Mouse (Mus musculus): ENCODE results near the gene Osbp2.
"Not testable (repeated sequence)": the region's sequence is repeated elsewhere in the genome, so short reads cannot be mapped to it uniquely, and the experiment has no call there.

Gene Osbp2

GRCm38 (mm10) chr11:3863454-3864112, at the start of gene Osbp2:
TSS of gene Osbp2 (minus strand) at chr11:3863903.
- DNase-seq, result peak; percentile 86

DNA sequence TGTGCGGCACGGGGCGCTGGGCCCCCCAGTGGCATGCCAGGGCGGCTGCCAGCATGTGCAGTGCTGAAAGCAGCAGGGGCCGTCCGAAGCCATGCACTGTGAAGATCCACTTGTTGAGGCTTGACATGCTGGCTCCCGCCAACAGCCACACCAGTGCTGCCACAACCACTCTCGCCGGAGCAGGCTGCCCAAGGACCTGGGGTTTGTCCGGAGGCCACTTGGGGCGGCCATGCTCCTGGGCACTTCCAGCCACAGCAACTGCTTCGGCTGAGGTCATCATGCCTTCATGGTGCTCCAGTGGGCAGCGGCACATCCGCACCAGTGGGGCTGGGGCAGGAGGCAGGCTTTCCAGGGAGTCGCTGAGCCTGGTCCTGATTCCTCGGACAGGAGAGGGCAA, 49.2 kb upstream of the Osbp2 start:
- DNase-seq, result no peak

- no peak for DNase-seq
Observed at GRCm38 (mm10) chr11:3912100-3912874, 48.6 kb upstream of the Osbp2 start.

- DNase-seq, result not testable (repeated sequence)
Observed at GRCm38 (mm10) chr11:3911440-3911839, 47.7 kb upstream of the Osbp2 start.

DNA sequence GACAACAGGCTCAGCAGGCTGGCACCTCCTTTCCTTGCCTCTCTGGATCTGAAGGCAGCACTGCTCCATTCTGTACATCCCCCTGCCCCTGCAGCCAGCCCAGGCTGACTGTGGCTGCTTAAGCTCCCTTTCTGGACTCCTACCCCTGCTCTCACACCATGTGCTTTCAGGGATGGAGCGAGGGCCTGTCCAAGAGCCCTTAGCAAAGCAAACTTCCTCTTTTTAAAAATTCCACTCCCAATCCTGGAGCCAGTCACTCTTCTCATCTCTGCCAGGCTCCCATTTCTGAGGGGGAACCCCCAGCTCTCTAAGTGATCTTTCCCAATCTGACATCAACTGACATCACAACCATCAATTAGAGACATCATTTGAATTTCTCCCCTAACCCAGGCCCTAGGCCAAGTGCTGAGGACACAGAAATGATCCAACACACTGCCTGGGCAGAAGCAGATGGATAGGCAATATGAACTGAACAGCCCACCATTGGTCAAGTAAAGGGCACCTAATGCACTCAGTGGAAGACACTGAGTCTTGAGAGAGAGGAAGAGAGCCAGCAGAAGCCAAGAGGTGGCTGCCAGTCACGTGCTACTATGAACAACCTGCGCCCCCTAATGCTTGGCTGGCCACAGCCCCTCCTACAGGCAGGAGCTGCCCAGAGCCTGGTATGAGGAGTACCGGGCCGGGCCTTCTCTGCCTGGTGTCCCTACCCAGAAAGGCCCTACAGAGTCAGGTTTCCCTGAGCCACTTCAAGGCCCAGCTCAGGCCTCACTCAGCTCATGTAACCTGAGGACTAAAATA, 47.0 kb upstream of the Osbp2 start:
- DNase-seq, result no peak

- no peak for DNase-seq
Observed at GRCm38 (mm10) chr11:3909236-3909635, 45.5 kb upstream of the Osbp2 start.

DNA sequence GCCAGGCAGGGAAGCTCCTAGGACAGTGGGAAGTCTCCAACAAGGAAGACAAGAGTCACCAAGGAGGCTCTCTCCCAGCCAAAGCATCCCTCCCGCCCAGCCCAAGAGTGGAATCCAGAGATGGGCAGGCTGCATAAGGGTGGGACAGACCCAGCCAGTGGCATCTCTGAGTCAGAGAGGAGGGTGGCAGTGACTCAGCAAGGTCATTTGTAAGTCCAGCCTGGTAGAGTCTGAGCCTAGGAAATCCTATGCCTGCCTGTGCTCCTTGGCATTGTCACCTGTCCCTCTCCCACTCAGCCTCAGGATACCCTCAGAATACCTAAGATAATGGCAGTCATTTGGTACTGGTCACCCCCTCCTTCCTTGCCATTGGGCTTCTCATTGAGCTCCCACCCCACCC, 41.7 kb upstream of the Osbp2 start:
- no peak for DNase-seq

GRCm38 (mm10) chr11:3904673-3905072, 41.0 kb upstream of the Osbp2 start:
- no peak for DNase-seq

DNA sequence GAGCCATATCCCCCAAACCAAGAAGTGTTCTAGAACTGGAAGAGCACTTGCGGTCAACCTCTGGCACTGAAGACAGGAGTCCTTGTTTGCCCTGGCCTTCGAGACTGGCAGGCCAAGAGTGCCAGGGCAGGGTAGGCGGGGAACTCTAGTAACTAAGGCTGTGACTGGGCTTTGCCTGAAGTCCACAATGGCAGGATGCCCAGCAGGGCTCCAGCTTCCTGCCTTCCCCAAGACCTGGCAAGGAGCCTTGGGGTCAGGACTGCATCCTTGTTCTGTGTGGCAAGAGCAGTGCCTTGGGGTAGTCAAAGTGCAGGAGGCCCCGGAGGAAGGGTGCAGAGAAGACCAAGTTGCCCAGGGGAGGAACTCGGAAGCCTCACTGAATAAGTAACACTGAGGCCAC, 39.3 kb upstream of the Osbp2 start:
- DNase-seq, result no peak

DNA sequence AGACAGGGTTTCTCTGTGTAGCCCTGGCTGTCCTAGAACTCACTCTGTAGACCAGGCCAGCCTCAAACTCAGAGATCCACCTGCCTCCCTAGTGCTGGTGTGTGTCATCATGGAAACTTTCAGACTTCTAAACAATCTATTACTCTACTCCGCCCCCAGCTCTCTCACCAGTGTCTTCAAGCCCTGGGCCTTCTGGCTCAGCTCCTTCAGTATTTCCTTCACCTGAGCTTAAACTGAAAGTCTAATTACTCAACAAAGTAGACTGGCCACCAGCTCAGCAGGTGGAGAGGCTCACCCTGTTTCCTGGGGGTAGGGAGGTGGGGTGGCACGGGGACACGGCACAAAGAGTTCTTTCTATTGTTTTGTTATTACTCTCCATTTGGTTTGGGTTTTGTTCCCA, 38.8 kb upstream of the Osbp2 start:
- no peak for DNase-seq

- no peak for DNase-seq
Observed at GRCm38 (mm10) chr11:3900296-3900695, 36.6 kb upstream of the Osbp2 start.

DNA sequence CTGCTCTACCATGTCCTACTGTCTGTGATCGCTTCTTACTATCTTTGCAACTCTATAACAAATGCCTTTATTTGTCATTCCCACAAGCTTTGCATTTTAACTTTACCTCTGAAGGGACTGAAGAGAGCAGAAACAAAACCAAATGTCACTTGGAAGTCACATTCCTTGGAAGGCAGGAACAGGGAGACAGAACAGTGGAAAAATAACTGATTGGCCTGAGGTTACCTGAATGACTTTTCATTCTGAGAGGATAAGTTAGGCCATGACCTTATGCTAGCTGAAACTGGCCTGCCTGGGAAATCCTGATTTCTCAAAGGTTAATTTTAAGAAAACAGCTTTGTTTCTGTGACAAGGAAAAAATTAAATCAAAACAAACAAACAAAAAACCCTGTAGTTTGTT, 32.2 kb upstream of the Osbp2 start:
- no peak for DNase-seq

GRCm38 (mm10) chr11:3895458-3895857, 31.8 kb upstream of the Osbp2 start:
- no peak for DNase-seq

DNA sequence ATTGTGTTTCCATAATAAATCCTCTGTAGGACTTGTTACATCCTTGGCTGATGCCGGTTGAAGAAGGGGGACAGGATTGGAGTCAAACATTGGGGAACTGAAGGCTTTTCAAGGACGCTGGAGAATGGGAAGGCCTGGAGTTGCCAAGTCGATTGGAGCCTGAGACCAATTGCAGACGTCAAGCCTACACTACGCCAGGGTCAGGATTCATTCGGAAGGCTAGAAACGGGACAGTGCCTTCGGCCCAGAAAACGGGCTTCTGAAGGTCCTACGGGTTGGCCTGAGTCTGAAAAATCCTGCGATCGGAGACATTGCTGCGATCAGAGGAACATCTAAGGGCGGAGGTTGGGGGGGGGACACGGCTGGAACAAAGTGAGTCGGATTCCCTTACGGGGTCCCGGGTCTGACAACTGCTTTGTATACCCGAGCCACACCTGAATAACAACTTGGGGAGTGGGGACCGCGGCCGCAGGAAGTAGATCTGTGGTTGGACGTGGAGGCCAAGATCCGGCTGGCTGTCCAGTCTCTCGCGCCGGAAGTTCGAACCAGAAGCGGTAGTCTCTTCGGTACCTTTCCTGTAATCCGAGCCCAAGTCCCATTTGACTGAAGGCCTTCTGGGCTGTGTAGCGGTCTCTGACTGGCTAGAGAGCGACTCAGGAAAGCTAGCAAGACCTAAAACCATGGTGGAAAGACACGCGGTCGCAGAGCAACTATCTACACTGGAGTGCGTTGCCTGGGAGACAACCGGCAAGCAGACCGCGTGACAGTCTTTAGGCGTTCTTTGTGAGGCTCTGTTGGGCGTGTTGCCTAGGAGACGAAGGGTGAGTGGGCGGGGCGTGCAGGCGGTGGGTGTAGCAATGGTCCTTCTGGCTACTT, 30.9 kb upstream of the Osbp2 start, which contains the start of the genes 4921536K21Rik and Dusp18:
4921536K21Rik (minus strand) TSS at position 693 of the 876 bp plus-strand sequence.
Dusp18 (plus strand) TSS at position 835 of the 876 bp plus-strand sequence.
- DNase-seq, result peak; percentile 89

- no peak for DNase-seq
Observed at GRCm38 (mm10) chr11:3893970-3894369, 30.3 kb upstream of the Osbp2 start.

- DNase-seq, result peak; percentile 52
Observed at GRCm38 (mm10) chr11:3887331-3887730, 23.6 kb upstream of the Osbp2 start.

- DNase-seq, result no peak
Observed at GRCm38 (mm10) chr11:3883711-3884110, 20.0 kb upstream of the Osbp2 start.

- peak; percentile 76 for DNase-seq
Observed at GRCm38 (mm10) chr11:3879836-3880235, 16.1 kb upstream of the Osbp2 start.

DNA sequence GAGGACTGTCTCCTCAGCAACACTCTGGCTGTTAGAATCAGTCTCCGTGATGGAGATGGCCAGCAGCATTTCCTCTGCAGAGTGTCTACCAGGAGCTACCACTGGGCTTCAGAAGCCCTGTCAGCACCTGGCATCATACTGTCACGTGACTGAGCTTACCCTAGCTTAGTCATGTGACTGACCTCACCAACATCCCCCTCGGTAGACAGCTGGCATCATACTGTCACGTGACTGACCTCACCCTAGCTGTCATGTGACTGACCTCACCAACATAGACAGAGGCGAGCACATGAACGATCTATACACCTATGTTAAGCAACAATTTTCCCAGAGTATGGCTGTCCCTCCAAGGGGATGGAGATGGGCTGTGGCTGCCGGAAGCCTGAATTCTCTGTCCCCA, 15.0 kb upstream of the Osbp2 start:
- DNase-seq, result no peak

DNA sequence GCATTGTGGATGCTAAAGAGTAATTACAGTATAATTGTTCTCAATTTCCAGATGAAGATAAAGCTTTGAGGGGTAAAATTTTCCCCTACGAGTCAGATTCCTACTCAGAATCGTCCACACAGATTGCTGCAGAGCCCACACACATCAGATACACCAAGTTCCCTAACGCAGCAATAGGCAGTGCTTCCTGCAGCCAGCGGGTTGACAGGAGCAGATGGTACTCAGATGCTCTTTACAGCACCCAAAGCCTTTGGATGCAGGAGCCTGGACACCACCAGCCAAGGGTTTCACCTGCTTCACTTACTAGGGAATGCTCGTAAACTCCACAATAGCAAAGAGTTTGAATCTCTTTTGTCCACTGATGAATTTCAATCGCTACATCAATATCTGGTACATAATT, 12.7 kb upstream of the Osbp2 start:
- DNase-seq, result no peak

- DNase-seq, result no peak
Observed at GRCm38 (mm10) chr11:3864343-3864742, 640 bp upstream of the Osbp2 start.

DNA sequence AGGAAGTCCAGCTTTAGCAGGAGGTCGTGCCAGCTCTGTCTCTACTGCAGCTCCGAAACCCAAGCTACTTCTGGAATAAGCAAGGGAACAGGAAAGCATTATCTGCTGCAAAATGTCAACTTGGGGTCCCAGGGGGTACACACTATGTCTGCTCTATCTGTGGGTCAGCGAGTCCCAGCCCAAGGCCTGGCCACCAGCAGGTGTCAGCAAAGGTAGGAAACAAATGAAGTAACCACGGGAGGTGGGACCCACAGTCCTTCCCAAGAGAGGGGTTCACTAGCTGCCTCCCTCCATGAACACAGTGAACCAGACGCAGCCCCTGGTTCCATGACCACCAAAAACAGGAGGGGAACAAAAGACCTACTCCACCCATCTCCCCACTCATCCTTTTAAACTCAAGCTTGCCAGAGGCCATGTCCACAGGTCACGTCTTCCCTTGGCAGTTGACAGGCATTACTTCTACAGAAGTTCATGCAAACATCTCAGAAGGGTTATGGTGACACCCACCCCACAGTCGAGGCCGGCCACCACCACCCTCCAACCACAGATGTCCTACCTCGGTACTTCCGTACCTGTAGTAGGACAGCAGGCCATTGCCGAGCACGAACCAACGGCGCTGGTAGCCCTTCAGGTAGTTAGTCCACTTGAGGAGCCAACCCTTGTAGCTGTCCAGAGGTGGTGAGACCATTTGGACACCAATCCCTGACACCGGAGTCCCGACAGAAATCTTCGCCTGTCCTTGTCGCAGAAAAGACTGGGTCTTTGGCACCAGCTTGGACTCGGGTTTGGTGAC, 846 bp downstream of the Osbp2 start:
- no peak for DNase-seq
